37 mouse cellular contexts compared by ENCODE assay signal in genomic region chr4:59107886-59108285, GRCm38 (mm10). TPM values are rescaled to one million over a fixed set of nuclear protein-coding genes. Genes with fewer than 3 reads are reported as not detected.
"Had no signal": no experiment of that assay in that cellular context is flagged by ENCODE, and none has a peak within 500 bp of the region (broad histone marks: within the 10 kb centered on the region; RNA-seq: fewer than 3 reads in every experiment).

No protein-coding gene starts in this region.

- H3K36me3 ChIP-seq: heart, embryonic 10.5 days; heart, embryonic 12.5 days; heart, embryonic 13.5 days; heart, embryonic 15.5 days; hindbrain, embryonic 10.5 days; hindbrain, embryonic 12.5 days; hindbrain, embryonic 13.5 days; hindbrain, embryonic 15.5 days; intestine, embryonic 15.5 days; kidney, embryonic 15.5 days had no signal

- H3K4me1 ChIP-seq: heart, embryonic 10.5 days; heart, embryonic 12.5 days; heart, embryonic 13.5 days; heart, embryonic 15.5 days; hindbrain, embryonic 10.5 days; hindbrain, embryonic 12.5 days; hindbrain, embryonic 13.5 days; hindbrain, embryonic 15.5 days; intestine, embryonic 15.5 days; kidney, embryonic 15.5 days had no signal

- H3K27ac ChIP-seq: heart, embryonic 10.5 days; heart, embryonic 13.5 days; heart, embryonic 15.5 days; hindbrain, embryonic 10.5 days; hindbrain, embryonic 12.5 days; hindbrain, embryonic 13.5 days; hindbrain, embryonic 14.5 days; hindbrain, embryonic 15.5 days; hindbrain, postnatal 0 days; intestine, embryonic 15.5 days; kidney, embryonic 15.5 days; kidney, postnatal 0 days; layer of hippocampus, adult 2 months; left cerebral cortex, adult 2 months had no signal

- H3K4me3 ChIP-seq: heart, embryonic 10.5 days; heart, embryonic 12.5 days; heart, embryonic 13.5 days; heart, embryonic 15.5 days; hindbrain, embryonic 10.5 days; hindbrain, embryonic 12.5 days; hindbrain, embryonic 13.5 days; hindbrain, embryonic 15.5 days; intestine, embryonic 15.5 days; kidney, embryonic 15.5 days; layer of hippocampus, adult 2 months; left cerebral cortex, adult 2 months had no signal

- DNase-seq: heart, postnatal 10 days; heart, postnatal 14 days; heart, postnatal 36 days; heart, postnatal 4 days; kidney, adult 11 months; kidney, adult 18-20 months; kidney, adult 8-10 months; kidney, postnatal 14 days; kidney, postnatal 25 days; layer of hippocampus, adult 9-11 months; layer of hippocampus, postnatal 36 days had no signal

- H3K27me3 ChIP-seq: heart, embryonic 12.5 days; heart, embryonic 13.5 days; heart, embryonic 15.5 days; hindbrain, embryonic 12.5 days; hindbrain, embryonic 13.5 days; hindbrain, embryonic 15.5 days; intestine, embryonic 15.5 days; kidney, embryonic 15.5 days had no signal

RNA-seq across cellular contexts. Expression of gene AI481877, which starts 30.9 kb away (rescaled TPM):
- polyA plus RNA-seq: heart, embryonic 10.5 days; heart, embryonic 11.5 days; heart, embryonic 12.5 days; heart, embryonic 13.5 days; heart, embryonic 14.5 days; heart, embryonic 15.5 days; heart, embryonic 16.5 days; heart, postnatal 0 days; hindbrain, embryonic 10.5 days; hindbrain, embryonic 11.5 days; hindbrain, embryonic 12.5 days; hindbrain, embryonic 13.5 days; hindbrain, embryonic 14.5 days; hindbrain, embryonic 15.5 days; inflammation-experienced regulatory T-cells, adult 6 months; intestine, embryonic 14.5 days; intestine, embryonic 15.5 days; intestine, embryonic 16.5 days; intestine, postnatal 0 days; kidney, embryonic 14.5 days; kidney, embryonic 15.5 days; kidney, embryonic 16.5 days; kidney, postnatal 0 days had no signal
